Mouse (Mus musculus) adrenal gland, postnatal 36 days (tissue): ENCODE data around the gene Lig1. TPM values are rescaled to one million over a fixed set of nuclear protein-coding genes. Genes with fewer than 3 reads are reported as not detected.
"Not testable (repeated sequence)": the region's sequence is repeated elsewhere in the genome, so short reads cannot be mapped to it uniquely, and the experiment has no call there.

Source experiments
- DNase-seq, 2 experiments: peaks; one replicate each; pipeline ENCODE4 v3.0.0; 2021; ENCODE audit warnings: mixed read lengths in 1 of 2
- long read RNA-seq, 2 experiments: library from polyadenylated mRNA; stranded (forward); transcript quantifications; one replicate each; pipeline ENCODE4 v2.0.0; 2021; ENCODE audit warnings: borderline sequencing depth in 2 of 2
- total RNA-seq, 2 experiments: library from RNA; stranded (reverse); gene quantifications; 2 replicates each; pipeline ENCODE4 v1.2.3; 2021

Gene Lig1
- total RNA-seq = 10 to 100 TPM; 12.3 to 12.8 TPM
- long read RNA-seq, experiment 1, partial matches to known transcripts = 7 of 17 reads
- long read RNA-seq, experiment 1, other reads (novel, unspliced or antisense) = 10 of 17 reads
- long read RNA-seq, experiment 2, partial matches to known transcripts = 2 of 4 reads
- long read RNA-seq, experiment 2, other reads (novel, unspliced or antisense) = 2 of 4 reads

DNA sequence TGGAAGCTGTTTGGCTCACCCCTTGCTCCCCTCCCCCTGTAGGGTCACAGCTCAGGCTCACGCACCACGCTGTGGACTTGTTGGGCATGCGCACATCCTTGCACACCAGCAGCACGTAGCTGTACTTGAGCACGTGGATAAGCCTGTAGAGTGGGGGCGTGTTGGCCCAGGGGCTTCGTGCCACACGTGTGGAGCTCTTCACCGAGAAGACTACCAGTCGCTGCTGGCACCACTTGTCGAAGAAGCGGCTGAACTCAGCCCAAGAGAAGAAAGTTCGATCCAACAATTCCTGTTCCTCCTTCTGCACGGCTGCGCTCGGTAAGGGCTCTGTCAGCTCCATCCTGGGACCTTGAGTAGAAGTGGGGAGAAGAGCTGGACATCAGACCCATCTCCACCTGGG is at the start of gene Lig1:
Lig1 (plus strand) TSS at position 203 of the 400 bp plus-strand sequence.
- no peak for DNase-seq

DNA sequence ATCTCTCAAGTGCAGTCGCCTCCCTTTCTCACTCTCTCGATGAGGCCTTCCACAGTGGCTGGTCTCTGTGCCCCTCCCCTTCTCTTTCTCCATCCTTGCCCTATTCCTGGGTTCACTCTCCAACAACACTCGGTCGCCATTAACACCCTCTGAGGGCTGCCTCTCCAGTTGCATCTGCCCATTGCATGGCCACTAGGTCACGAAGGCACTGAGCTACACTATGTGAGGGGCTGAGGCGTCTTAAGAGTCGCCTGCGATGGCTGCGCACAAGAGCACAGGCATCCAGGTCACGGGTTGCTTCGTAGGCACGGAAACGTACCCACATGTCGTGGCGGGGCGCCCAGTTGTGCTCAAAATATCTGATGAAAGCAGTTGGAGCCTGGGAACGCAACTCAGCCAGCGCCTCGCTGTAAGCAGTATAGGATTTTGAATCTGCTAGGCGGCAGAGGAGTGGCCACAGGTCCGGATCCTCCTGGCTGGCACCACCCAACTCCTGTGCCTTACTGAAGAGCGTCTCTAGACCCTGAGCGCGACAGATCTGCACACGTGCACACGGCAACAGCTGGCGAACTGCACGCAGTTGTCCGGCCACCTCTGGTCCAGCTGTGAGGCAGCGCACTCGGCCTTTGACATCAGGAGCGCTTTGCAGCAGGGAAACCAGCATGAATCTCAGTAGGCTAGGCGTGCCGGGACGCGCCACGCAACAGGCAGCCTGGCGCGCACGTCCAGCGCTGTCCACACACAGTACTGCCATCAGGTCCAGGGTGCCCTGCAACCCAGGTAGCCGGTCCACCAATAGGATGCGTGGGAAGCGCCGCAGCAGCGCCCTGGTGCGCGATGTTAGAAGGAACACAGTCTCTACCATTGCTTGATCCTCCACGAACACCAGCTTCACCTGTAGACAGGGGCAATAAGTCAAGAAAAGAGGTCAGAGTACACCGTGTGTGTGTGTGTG is 16.1 kb upstream of the Lig1 start:
- DNase-seq = no peak

DNA sequence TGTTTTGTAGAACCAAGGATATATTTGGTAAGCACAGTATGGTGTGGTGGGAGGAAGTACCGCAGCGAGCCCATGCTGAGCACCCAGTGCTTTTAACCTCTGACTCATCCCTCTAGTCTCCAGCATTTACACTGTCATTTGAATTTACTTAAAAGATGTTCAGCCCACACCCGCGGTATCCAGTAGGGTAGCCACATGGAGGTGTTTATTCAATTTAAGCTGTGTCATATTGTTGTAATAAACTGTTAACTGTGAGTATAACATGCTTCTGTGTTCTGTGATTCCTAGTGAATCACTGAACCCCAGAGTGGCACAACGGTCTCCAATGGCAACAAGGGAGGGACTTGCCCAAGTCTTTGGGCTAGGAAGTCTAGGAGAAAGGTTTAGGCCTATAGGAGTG is 13.2 kb upstream of the Lig1 start:
- no peak for DNase-seq

DNA sequence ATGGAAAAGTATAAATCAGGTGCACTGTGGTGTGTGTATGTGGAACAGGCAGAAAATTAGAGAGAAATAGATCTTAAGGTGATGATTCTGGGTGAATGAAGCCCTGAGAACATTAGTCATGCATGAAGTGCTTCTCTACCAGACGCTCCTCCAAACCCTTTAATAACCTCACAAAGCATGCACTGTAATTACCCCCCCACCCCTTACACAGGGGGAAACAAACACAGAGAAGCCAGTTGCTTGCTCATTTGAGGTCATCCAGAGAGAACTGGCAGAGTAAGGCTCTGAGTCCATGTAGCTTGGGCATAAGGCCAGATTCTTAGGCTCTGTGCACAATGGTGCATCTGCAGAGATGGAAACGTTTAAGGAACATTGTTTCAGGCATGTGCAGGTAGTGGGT is 12.7 kb upstream of the Lig1 start:
- no peak for DNase-seq

DNA sequence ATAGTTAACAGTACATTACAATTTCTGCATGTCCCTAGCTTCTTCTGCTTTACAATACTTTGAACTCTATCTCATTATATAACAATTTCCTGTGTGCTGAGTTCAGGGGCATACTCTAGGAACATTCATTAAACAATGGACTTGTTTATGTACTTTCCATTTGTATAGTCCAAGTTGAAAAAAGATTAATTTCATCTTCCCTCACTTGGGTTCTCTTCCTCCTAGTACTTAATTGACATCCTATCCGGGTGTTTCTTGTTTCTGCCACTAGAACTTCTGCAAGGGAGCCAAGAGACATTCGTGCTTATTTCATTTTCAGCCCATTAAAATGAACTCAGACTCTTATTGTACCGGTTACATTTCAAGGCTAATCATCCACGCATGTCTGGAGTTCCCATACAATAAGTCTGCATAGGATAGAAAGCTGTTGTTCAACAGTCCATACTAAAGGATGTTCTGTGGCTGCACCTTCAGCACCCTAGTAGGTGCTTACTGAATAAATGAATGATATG is 8.3 kb upstream of the Lig1 start:
- DNase-seq = no peak

DNA sequence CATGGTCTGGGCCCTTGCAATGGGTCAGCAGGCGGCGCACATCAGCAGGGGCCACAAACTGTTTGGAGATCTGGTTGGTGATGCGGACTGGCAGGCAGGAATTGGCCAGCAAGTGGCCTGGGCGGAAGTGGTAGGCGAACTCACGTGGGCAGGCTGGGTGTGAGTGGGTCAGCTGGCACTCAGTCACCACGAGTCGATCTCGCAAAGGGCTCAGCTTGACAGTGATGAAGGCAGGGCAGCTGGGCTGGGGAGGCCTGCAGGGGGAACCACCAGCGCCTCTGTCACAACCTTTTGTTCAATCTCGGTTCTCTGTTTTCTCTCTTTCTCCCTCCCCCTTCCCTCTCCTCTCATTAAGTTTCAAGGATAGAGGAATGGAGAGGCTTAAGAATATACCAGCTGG is 7.7 kb upstream of the Lig1 start:
- DNase-seq = no peak

DNA sequence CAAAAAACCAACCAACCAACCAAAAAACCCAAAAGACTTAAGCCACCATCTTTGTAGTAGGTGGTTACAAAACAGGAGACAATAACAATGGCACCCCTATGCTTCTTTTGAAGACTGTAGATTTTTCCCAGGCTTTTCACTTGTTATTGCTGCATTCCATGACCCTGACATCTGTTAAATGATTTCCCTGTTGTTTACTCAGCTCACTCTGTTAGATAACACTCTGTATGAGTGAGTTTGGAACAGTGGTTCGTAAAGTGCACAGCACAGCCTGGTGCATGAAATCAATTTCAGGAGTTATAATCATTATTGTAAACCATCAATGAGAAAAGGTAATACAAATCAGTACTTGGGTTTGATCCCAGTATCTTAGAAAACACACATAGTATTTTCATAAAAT is 5.4 kb upstream of the Lig1 start:
- no peak for DNase-seq

DNA sequence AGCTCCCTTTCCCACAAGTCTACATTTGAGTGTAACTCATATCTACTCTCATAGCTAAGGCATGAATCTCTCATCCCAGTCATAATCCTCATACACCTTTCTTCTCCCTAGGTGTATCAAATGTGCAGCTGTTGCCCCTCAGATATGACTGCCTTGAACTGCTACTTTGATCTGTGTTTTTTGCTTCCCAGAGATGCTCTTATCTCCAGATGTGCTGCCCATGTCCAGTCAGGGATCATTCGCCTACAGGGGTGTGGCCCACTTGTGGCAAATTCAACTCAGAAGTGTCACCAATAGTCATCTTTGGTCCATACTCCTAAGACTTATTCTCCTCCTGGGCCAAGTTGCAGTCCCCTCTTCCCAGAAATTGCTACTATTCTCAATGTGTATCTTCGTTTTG is 750 bp downstream of the Lig1 start:
- no peak for DNase-seq

DNA sequence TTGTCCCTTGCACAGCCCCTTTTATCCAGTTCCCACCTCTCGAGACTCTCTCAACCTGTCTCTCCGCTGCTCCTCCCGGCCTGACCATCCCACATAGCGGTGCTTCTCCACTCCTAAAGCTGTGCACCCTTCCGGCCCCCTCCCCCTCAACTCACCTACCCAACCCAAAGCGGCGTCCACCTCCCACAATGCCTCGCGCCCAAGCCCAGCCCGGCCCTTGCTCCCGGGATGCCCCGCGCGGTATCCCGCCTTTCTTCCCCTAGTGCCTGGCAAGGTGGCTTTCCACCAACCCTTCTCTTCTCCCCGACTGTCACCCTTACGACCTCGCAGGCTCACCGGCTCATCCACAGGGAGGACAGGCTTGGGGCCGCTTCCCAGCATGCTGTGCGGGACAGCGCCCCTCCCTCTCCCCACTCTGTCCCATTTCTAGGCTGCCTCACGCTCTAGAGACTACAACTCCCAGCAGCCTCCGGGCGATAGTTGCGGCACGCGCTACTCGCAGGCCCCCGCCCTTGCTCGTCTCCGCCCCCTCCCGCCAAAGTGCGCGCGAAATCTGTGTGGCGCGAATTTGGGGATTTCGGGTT is 1.3 kb downstream of the Lig1 start, which contains the start of gene Zswim9:
Zswim9 (minus strand) TSS at position 414 of the 584 bp plus-strand sequence.
- peak; percentile 93 to 96 for DNase-seq

DNA sequence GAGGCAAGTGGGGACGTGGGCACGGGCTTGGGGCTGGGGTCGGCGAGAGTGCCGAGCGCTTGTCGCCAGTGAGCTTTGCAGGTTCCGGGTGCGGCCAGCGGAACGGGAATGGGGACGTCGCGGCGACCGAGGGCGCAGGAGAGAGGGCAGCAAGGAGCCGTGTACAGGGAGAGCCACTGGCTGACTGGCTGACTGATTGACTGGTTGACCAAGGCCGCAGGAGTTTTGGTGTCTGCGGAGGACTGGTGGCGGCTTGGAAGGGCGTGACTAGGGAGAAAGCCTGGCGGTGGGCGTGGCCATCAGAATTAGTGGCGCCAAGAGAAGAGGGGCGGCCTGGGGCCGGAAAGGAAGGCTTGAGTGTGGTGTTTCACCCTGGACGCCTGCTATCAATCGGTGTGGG is 1.9 kb downstream of the Lig1 start:
- not testable (repeated sequence) for DNase-seq

DNA sequence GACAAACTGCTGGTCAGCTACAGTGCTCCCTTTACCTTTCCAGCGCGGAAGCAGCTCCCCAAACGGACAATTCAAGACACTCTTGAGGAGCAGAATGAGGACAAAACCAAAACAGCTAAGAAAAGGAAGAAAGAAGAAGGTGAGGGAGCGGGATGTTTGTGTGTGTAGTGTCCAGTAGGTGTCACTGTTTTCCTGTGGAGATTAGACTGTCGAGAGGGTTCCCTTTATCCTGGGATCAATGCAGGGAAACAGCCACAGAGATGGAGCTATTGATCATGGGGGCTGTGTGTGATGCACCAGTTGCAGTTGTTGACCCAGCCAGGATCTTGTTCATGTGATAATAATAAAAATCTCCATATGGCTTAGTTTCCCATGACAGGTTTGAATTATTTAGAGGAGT is 11.5 kb downstream of the Lig1 start:
- DNase-seq = peak in 1 of 2 experiments; percentile 23

DNA sequence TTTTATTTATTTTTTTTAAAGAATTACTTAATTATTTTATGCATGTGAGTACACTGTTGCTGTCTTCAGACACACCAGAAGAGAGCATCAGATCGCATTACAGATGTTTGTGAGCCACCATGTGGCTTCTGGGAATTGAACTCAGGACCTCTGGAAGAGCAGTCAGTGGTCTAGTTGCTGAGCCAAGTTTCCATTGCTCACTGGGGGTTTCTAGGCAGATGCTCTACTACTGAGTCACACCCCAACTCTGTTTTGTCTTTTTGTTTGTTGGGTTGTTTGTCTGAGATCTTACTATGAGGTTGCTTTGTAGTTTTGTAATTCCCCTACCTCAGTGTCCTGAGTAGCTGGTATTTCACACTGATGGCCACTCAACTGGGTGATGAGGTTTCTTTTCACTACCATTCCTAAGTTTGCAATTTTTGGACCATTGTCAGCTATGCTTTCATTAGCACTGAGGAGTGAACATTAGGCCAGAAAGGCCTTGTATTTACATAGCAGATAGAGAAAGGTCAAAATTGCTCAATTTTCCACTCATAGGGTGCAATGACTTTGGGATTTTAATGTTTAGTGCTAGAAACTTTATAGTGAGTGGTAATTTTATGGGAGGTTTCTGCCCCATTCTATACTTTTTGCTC is 13.1 kb downstream of the Lig1 start:
- no peak for DNase-seq

DNA sequence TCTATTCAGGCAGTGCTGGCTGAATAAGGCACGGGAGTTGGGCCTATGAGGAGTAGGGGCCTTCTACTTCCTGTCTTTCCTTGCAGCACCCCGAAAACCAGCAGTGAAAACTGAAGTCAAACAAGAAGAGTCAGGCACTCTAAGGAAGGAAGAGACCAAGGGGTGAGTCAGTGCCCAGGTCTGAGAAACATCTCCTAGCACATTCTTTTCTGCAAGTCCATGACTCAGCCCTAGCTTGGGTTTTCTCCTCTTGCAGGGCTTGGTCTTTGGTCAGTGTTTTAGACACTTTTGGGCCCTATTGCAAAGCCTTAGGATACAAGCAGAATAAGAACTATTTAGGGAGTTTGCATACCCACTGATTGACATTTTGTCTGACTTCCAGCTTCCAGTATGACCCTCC is 14.3 kb downstream of the Lig1 start:
- DNase-seq = no peak

DNA sequence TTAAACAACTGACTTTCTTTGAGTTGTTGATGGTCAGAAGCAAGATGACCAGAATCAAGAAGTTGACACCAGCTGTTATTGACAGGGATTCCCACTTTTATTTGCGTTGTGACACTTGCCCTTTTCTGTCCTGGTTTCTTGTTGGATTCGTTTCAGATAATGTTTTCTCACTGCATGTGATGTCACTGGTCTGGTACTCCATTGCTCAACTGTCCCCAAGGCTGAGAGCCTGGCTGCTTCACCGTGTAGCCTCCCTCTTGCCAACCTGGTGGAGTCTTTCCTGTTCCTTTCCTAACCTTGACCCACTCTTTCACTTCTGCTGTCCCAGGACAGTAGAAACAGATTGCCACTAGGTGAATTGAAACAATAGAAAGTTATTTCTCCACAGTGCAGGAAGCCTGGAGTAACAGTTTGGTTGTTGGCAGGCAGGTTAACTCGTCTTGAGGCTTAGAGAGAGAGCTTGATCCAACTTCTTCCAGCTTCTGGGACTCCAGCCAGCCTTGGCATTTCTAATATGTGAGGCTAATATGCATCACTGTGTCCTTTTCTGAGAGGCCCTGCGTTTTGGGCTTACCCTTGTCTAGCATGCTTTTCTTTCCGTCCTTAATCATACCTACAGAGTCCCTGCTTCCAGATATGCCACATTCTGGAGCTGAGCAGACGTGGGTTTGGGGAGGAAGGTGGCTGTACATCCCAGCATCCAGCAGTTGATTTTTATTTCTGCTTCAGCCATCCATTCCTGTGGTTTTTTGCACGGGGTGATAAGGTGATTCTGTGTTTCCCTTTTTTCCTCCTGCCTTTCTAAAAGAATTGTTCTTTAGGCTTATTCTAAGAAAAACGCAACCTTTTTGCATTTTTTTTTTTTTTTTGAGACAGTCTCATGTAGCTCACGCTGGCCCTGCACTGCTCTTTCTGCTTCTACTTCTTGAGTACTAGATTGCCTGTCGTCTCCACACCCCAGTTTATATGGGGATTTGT is 17.1 kb downstream of the Lig1 start:
- peak; percentile 48 to 71 for DNase-seq

DNA sequence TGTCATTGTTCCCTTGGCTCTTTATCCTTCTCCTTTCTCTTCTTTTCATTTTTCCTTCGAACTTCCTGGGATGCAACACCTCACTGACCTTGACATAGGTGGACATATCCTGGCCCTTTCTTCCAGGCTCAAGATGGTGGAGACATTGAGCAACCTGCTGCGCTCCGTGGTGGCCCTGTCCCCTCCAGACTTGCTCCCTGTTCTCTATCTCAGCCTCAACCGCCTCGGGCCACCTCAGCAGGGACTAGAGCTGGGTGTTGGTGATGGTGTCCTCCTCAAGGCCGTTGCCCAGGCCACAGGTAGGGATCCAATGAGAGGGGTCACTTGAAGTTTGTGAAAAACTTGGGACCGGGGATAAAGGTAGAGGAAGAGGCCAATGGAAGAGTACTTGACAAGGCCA is 18.2 kb downstream of the Lig1 start:
- DNase-seq = no peak

DNA sequence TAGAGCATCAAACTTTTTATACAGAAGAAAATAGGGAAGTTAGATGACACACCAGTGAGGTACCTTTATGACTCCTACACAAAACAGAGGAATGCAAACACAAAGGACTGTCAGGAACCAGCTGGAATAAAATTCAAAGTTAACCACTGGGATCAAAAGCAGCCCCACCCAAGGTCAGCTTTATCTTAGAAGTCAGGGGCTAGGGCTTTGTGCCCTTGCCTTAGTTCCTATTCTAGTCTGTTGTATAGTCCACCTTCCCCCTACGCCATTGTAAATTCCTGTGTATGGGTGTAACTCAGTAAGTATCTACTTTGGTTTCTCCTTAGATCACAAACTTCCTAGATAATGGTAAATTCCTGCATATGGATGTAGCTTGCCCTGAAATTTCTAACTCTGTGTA is 20.6 kb downstream of the Lig1 start:
- DNase-seq = no peak

DNA sequence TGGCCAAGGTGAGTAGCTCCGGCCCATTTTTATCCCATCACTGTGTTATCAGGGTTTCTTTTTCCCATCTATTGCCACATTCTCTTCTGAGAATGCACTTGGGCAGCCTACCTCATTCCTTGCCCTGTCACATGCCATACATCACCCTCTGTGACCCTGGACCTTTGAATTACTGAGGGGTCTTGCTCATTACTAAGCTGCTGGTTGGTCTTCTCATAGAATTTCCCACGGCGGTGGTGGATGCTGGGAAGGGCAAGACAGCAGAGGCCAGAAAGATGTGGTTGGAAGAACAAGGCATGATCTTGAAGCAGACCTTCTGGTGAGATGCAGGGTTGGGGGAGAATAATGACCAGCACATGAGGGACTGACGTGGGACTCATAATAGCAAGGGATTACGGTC is 21.7 kb downstream of the Lig1 start:
- no peak for DNase-seq

DNA sequence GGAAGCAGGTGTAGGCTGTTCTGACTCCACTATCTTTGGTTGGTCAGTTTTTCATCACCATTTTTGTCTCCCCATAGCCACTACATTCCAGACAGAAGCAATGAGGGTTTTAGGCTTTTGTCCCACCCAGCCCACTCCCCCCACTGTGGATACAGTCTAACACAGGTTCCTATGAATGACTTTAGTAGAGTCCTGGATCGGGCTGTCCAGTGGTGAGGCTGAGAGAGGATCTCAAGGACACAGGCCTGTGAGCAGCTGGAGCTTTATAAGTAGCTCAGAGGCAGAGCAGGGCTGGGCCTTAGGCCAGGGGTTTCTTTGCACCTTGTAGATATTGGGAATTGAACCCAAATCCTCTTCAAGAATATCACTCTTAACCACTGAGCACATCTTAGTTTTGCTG is 24.6 kb downstream of the Lig1 start:
- DNase-seq = no peak

DNA sequence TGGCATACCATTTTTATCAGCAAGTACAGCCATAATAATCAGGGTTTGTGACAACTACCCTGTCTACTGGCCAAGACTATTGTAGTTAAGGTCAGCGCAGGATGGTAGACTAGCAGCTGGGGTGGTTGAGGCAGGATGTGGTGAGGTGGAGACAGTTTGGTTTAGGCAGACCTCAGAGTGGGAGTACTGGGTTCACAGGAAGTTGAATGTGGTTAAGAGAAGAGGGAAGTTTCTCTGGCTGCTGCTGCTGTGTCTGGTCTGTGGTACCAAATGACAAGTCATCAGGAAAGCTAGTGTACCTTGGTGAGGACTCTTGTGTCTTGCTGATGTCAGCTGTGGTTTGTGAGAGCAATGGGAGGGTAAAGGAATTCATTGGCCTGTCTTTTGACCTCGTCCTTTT is 25.7 kb downstream of the Lig1 start:
- DNase-seq = no peak

DNA sequence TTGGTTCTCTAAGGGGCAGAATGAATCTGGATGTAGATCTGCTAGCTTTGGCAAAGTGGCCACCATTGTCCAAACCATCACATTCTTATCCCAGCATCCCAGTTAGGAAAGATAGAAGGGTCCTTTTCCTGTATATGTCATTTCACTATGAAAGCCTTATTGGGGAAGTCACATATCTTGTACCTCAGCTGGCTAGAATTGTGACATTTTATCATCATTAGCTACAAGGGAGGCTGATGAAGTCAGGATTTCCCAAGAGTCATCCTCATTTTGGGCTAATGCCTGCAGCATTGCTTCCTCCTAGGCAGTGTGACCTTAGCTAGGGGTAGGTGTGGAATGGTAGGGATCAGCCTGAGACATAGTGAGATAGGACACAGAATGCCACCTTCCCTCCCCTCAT is 26.3 kb downstream of the Lig1 start:
- no peak for DNase-seq

DNA sequence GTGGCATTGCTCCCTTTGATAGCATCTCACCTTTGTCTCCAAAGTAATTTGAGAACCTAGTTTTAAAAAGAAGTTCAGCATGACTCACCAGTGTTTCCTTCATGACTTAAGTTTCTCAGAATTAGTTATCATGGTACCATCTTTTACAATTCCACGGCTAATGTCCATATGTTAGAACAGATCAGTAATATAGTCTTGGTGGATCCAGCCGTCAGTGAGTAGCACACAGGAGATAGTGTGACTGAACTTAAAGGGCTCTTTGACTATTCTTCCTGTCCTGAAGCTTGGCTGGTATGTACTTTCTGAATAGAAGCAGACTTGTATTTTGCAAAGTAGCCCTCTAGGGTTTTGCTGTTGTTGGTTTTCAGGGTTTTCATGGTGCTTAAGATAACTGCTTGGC is 32.3 kb downstream of the Lig1 start:
- no peak for DNase-seq
